Mouse (Mus musculus) left cerebral cortex, adult 2 months (tissue): ENCODE measurements at regions not wholly inside any gene's neighbourhood (a gene's known extent, or its start where the extent isn't known, plus 50 kb on each side); places are given as distances from the start of the nearest gene placed in this dataset.

Experiments used
- DNase-seq, 2 experiments: peaks; one replicate each; pipeline ENCODE4 v3.0.0; 2021 to 2022; ENCODE audit warnings: low spot score in 2 of 2, mixed read lengths in 1 of 2; ENCODE audit errors: extremely low spot score in 1 of 2
- H3K27ac ChIP-seq: fragments of 200-600 bp; 2 replicates; pipeline ENCODE4 v1.8.1; 2022
- H3K4me3 ChIP-seq: fragments of 200-600 bp; 2 replicates; pipeline ENCODE4 v1.8.1; 2022
- CTCF ChIP-seq: fragments of 200-600 bp; IDR thresholded peaks from 2 replicates; pipeline ENCODE4 v1.8.1; 2022; ENCODE audit warnings: antibody characterized with exemption, mild to moderate bottlenecking, moderate library complexity
- intact Hi-C: fragments of 180-260 bp; cut with DNase I; formaldehyde crosslinking; loops from one replicate; pipeline ENCODE4 v1.15.1; 2025

DNA sequence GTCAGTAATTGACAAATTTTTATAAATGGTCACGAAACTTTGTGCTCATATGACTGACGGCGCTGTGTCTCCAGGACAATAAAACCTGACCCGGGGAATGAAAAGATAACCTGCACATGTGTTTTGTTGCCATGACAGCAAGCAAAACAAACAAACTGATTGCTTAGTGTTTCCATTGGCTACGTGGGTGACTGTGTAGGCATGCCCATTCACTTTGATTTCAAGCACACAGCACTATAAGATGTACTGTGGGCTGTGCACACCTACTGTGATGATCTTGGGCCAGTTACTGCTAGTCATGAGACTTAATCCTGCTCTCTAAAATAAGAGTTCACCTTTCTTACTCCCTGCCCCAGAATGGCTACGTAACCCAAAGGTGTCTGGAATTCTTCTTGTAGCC is 225.4 kb downstream of the Rnf144b start:
- no peak overlapping the region for H3K27ac ChIP-seq
- H3K4me3 ChIP-seq, result no peak overlapping the region
- DNase-seq, result no peak
- intact Hi-C loops, result loop anchor here (2.0 to 5.0 kb wide), 3 partner anchors 319 to 1099 kb away; no protein-coding TSS in a partner anchor
- TF ChIP-seq CTCF, result no peak

DNA sequence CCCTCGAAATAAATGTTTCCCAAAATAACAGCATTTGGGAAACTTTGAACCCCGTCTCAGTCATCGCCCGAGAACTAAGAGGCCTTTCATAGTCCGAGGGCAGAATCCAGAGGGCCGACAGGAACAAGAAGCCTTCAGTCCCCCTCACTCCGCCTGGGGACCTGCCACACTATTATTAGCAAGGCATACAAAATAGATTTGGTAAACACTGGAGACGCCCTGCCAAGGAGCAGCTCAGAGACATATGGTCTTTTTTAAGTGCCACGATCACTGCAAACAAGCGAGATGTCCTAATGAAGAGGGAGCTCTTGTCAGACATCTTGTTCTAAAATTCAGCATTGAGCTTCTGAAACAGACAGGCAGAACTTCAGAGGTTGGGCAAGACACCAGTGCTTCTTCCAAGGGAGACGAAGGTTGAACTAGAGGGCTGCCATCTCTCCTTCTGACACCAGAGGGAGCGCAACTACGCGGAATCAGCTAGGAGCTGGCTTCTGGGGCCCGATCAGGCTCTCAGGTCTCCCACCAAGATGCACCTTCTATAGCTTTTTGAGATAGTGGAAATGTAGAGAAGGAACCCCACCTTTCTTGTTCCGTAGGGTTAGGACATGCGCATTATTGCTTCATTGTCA is 226.2 kb downstream of the Rnf144b start:
- TF ChIP-seq CTCF, result peak; percentile 91
- intact Hi-C loops, result loop anchor here (1.0 to 5.0 kb wide), 3 partner anchors 319 to 1116 kb away; no protein-coding TSS in a partner anchor
- DNase-seq, result peak; percentile 80 to 81
- Histone ChIP-seq H3K4me3 (no peak overlapping the region), H3K27ac (no peak overlapping the region)

- no peak for TF ChIP-seq CTCF
- no peak overlapping the region for H3K4me3 ChIP-seq
- H3K27ac ChIP-seq, result no peak overlapping the region
- DNase-seq, result no peak
- intact Hi-C loops, result no loop called here
Observed at GRCm38 (mm10) chr13:47354446-47354845, 232.0 kb downstream of the Rnf144b start.

GRCm38 (mm10) chr13:47355169-47355568 is 232.7 kb downstream of the Rnf144b start:
- intact Hi-C loops, result no loop called here
- H3K4me3 ChIP-seq, result no peak overlapping the region
- no peak overlapping the region for H3K27ac ChIP-seq
- TF ChIP-seq CTCF, result no peak
- no peak for DNase-seq

GRCm38 (mm10) chr13:47358986-47359385 is 236.5 kb downstream of the Rnf144b start:
- TF ChIP-seq CTCF, result no peak
- DNase-seq, result no peak
- H3K4me3 ChIP-seq, result no peak overlapping the region
- intact Hi-C loops, result no loop called here
- no peak overlapping the region for H3K27ac ChIP-seq

DNA sequence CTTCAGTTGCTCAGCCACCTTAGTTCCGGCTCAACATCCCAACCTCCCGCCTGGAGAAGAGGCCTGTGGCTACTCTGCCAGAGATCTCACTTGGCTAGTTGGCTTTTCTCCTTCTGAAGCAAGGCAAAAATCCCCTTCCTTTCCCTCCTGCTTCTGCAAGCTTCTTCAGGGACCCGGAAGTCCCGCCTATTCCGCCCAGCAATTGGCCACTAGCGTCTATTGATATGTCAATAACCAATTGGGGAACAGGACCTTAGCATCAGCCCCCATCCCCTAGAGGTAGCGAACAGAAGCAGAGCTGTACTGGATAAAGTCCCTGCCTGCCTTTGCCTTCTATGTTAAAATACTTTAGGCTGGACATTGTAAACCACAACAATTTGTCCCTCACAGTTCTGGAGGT is 243.3 kb downstream of the Rnf144b start:
- no peak overlapping the region for H3K4me3 ChIP-seq
- TF ChIP-seq CTCF, result no peak
- intact Hi-C loops, result no loop called here
- no peak overlapping the region for H3K27ac ChIP-seq
- no peak for DNase-seq

DNA sequence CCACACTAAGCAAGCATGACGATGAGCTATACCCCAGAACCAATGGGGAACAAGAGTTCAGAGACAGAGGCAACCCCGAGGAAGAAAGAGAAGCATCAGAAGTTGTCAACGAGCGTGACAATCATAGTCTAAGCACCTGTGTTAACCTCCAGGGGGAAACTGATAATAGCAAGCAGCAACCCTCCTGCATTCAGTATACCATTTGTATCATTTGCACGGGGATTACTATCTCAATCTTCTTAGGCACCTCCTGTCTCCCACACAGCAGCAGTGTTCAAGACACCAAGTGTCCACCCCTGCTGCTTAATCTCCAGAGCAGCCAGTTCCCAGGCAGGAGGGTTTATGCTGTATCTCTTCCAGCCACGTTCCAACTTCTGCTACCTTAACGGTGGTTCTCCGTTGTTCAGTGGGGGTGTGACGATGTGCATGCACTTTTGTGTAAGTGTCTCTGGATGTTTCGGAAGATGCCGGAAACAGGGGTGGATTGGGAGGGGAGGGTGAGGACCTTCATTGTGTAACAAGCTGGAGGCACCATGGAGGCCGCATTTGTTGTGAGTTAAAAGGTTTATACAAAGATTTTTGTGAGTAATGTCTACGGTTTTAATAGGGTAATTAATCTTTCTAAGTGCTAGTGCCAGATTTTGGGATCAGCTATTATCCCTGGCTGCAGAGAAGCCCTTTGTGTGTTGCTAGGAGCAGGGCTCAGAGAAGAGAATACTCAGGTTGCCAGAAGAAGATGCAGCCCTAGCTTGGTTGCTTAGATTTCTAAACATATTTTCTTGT is 245.8 kb downstream of the Rnf144b start:
- intact Hi-C loops, result no loop called here
- TF ChIP-seq CTCF, result no peak
- H3K27ac ChIP-seq, result no peak overlapping the region
- no peak overlapping the region for H3K4me3 ChIP-seq
- DNase-seq, result no peak

DNA sequence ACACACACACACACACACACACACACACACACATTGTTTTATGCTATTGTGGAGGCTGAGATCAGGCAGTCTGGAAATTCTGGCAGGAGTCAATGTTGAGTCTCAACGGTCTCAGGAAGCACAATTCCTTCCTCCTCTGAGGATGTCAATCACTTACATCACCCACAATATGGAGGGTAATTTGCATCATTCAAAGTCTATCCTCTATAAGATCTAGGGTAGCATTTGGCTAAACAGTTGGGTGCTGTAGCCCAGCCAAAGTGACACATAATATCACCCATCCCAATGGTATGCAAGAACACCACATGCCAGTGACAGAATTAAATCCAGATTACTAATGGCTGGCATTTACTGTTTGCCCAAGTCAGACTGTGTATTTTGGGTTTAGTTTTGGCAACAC is 252.1 kb downstream of the Rnf144b start:
- intact Hi-C loops, result no loop called here

GRCm38 (mm10) chr13:47391023-47391422 is 268.6 kb downstream of the Rnf144b start:
- intact Hi-C loops, result no loop called here
- Histone ChIP-seq H3K27ac (no peak overlapping the region), H3K4me3 (no peak overlapping the region)
- TF ChIP-seq CTCF, result no peak
- no peak for DNase-seq

More for the DNA sequence above, 252.1 kb downstream of the Rnf144b start:
- no peak for TF ChIP-seq CTCF
- Histone ChIP-seq H3K4me3 (no peak overlapping the region), H3K27ac (no peak overlapping the region)
- DNase-seq, result no peak

DNA sequence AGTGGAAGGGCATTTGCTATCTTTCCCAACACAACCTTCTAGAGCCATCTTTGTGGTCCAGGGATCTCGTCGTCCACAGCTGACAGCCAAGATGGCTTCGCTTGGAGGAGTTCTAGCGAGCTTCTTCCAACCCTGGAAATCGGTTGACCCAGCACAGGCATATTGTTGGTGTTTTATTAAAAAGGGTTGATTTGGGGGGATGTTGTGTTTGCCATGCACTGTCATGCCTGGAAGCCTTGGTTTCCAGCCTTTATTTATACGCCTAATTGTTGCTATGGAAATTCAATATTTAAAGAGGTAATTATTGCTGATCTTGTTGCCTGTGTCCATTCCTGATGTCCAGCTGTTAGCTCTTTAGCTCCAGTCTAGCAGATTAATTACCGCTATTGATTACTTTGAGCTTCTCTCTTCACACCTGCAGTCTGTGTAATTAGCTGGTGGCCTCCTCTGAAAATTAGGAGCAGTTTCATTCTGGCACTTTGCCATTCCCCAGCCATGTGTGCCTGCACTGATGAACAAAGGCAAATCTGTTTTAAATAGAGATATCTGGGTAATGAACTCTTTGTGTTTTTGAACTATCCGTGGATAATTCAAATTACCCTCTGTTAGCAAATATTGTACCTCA is 275.4 kb downstream of the Rnf144b start:
- H3K27ac ChIP-seq, result no peak overlapping the region
- H3K4me3 ChIP-seq, result no peak overlapping the region
- no peak for TF ChIP-seq CTCF
- no peak for DNase-seq
- intact Hi-C loops, result no loop called here

- no peak for TF ChIP-seq CTCF
- intact Hi-C loops, result no loop called here
Observed at GRCm38 (mm10) chr13:47398976-47399375, 276.5 kb downstream of the Rnf144b start.

GRCm38 (mm10) chr13:47413261-47413660 is 290.8 kb downstream of the Rnf144b start:
- peak in 1 of 2 experiments; percentile 13 for DNase-seq
- Histone ChIP-seq H3K27ac (no peak overlapping the region), H3K4me3 (no peak overlapping the region)
- intact Hi-C loops, result no loop called here
- no peak for TF ChIP-seq CTCF

More at GRCm38 (mm10) chr13:47398976-47399375, 276.5 kb downstream of the Rnf144b start:
- H3K4me3 ChIP-seq, result no peak overlapping the region
- no peak for DNase-seq
- no peak overlapping the region for H3K27ac ChIP-seq
